Mouse (Mus musculus): ENCODE measurements around the gene Smn1. TPM values are rescaled to one million over a fixed set of nuclear protein-coding genes. Genes with fewer than 3 reads are reported as not detected.

The Smn1 gene
- polyA plus RNA-seq, 1 experiment: 39.5 TPM

Other genes starting within 250 kb of the Smn1 start
- gene Cartpt, start 223.8 kb upstream of the Smn1 start, polyA plus RNA-seq (2012; fragmentation: generic; extraction: Trizol): 0.04 TPM
- gene Mccc2, start 109.2 kb upstream of the Smn1 start, polyA plus RNA-seq (2012; fragmentation: generic; extraction: Trizol): 9.9 TPM
- 2.4 TPM for gene Bdp1, start 20.8 kb upstream of the Smn1 start, polyA plus RNA-seq (2012; fragmentation: generic; extraction: Trizol)
- gene Serf1, start 16.8 kb upstream of the Smn1 start, polyA plus RNA-seq (2012; fragmentation: generic; extraction: Trizol): 34.0 TPM
- 0.72 TPM for gene Naip2, start 77.2 kb downstream of the Smn1 start, polyA plus RNA-seq (2012; fragmentation: generic; extraction: Trizol)
- 0.02 TPM for gene Naip5, start 121.5 kb downstream of the Smn1 start, polyA plus RNA-seq (2012; fragmentation: generic; extraction: Trizol)
- 0.11 TPM for gene Naip6, start 192.8 kb downstream of the Smn1 start, polyA plus RNA-seq (2012; fragmentation: generic; extraction: Trizol)

Measured in myocyte (in vitro differentiated cells).